Mouse (Mus musculus) v-Abl transformed pro-B cells (cell line): ENCODE data around the gene Man1a.

Experiments used
- in situ Hi-C, 2 experiments: fragments of 400-800 bp; cut with MboI; formaldehyde crosslinking; loops; one replicate each; pipeline ENCODE4 v1.15.1; 2025; ENCODE audit not compliant: unreplicated experiment in 2 of 2

Man1a gene

GRCm38 (mm10) chr10:54032316-54033092 lies 43.9 kb downstream of the Man1a start:
- in situ Hi-C loops: no loop called here

GRCm38 (mm10) chr10:54028866-54029265 lies 47.5 kb downstream of the Man1a start:
- in situ Hi-C loops: no loop called here

GRCm38 (mm10) chr10:54026738-54027427 lies 49.5 kb downstream of the Man1a start:
- in situ Hi-C loops: no loop called here

- in situ Hi-C loops: no loop called here
These were observed 50.3 kb downstream of the Man1a start for GRCm38 (mm10) chr10:54026101-54026500.

- in situ Hi-C loops: no loop called here
These were observed 58.4 kb downstream of the Man1a start for GRCm38 (mm10) chr10:54017904-54018454.

- in situ Hi-C loops: no loop called here
These were observed 62.2 kb downstream of the Man1a start for GRCm38 (mm10) chr10:54014116-54014758.

- in situ Hi-C loops: no loop called here
These were observed 63.1 kb downstream of the Man1a start for GRCm38 (mm10) chr10:54013143-54013791.

GRCm38 (mm10) chr10:54009154-54009553 lies 67.3 kb downstream of the Man1a start:
- in situ Hi-C loops: loop anchor here in 1 of 2 experiments (5.0 kb wide), 1 partner anchor 63 kb away; no protein-coding TSS in a partner anchor

- in situ Hi-C loops: loop anchor here in 1 of 2 experiments (5.0 kb wide), 1 partner anchor 65 kb away; no protein-coding TSS in a partner anchor
These were observed 69.5 kb downstream of the Man1a start for GRCm38 (mm10) chr10:54006868-54007267.

- in situ Hi-C loops: loop anchor here in 1 of 2 experiments (5.0 kb wide), 1 partner anchor 66 kb away; no protein-coding TSS in a partner anchor
These were observed 70.6 kb downstream of the Man1a start for GRCm38 (mm10) chr10:54005847-54006246.

GRCm38 (mm10) chr10:54002936-54003335 lies 73.5 kb downstream of the Man1a start:
- in situ Hi-C loops: no loop called here

GRCm38 (mm10) chr10:53997301-53997700 lies 79.1 kb downstream of the Man1a start:
- in situ Hi-C loops: no loop called here

GRCm38 (mm10) chr10:53996216-53996615 lies 80.2 kb downstream of the Man1a start:
- in situ Hi-C loops: no loop called here

- in situ Hi-C loops: no loop called here
These were observed 81.8 kb downstream of the Man1a start for GRCm38 (mm10) chr10:53994591-53994990.

GRCm38 (mm10) chr10:53990434-53990833 lies 86.0 kb downstream of the Man1a start:
- in situ Hi-C loops: no loop called here

GRCm38 (mm10) chr10:53984894-53985293 lies 91.5 kb downstream of the Man1a start:
- in situ Hi-C loops: no loop called here

GRCm38 (mm10) chr10:53984086-53984485 lies 92.3 kb downstream of the Man1a start:
- in situ Hi-C loops: no loop called here

- in situ Hi-C loops: no loop called here
These were observed 97.8 kb downstream of the Man1a start for GRCm38 (mm10) chr10:53978647-53979046.

- in situ Hi-C loops: no loop called here
These were observed 102.2 kb downstream of the Man1a start for GRCm38 (mm10) chr10:53974180-53974579.

- in situ Hi-C loops: no loop called here
These were observed 116.7 kb downstream of the Man1a start for GRCm38 (mm10) chr10:53959759-53960158.
